Mouse (Mus musculus) forelimb bud, embryonic 11.5 days (tissue): ENCODE measurements around the gene Dph6.

ENCODE experiments used
- DNase-seq: peaks from one replicate; pipeline ENCODE4 v3.0.0-alpha.2; 2012; ENCODE audit warnings: low read depth, low spot score

Gene Dph6

GRCm38 (mm10) chr2:114540416-114540815, 114.3 kb downstream of the Dph6 start:
- no peak for DNase-seq

GRCm38 (mm10) chr2:114536032-114536431, 118.7 kb downstream of the Dph6 start:
- DNase-seq: no peak

- no peak for DNase-seq
Measured at GRCm38 (mm10) chr2:114531010-114531756, 123.6 kb downstream of the Dph6 start.

GRCm38 (mm10) chr2:114520414-114520813, 134.3 kb downstream of the Dph6 start:
- DNase-seq: no peak

- DNase-seq: no peak
Measured at GRCm38 (mm10) chr2:114519907-114520306, 134.9 kb downstream of the Dph6 start.

- no peak for DNase-seq
Measured at GRCm38 (mm10) chr2:114492398-114492797, 162.4 kb downstream of the Dph6 start.

GRCm38 (mm10) chr2:114491907-114492306, 162.9 kb downstream of the Dph6 start:
- peak; percentile 34 for DNase-seq

GRCm38 (mm10) chr2:114486980-114487379, 167.8 kb downstream of the Dph6 start:
- no peak for DNase-seq
